Mouse (Mus musculus) urinary bladder, postnatal 25 days (tissue): Measurements from ENCODE around the gene Mtmr2.
"Not testable (repeated sequence)": the region's sequence is repeated elsewhere in the genome, so short reads cannot be mapped to it uniquely, and the experiment has no call there.

Source experiments
- DNase-seq: peaks from one replicate; pipeline ENCODE4 v3.0.0; 2022; ENCODE audit warnings: low spot score

Gene Mtmr2

GRCm38 (mm10) chr9:13748404-13748797, at the start of gene Mtmr2:
Gene Mtmr2, plus strand, starts transcription at chr9:13748410.
- DNase-seq: no peak

- no peak for DNase-seq
Measured at GRCm38 (mm10) chr9:13699061-13699780, 49.0 kb upstream of the Mtmr2 start.

- no peak for DNase-seq
Measured at GRCm38 (mm10) chr9:13699781-13700116, 48.5 kb upstream of the Mtmr2 start.

DNA sequence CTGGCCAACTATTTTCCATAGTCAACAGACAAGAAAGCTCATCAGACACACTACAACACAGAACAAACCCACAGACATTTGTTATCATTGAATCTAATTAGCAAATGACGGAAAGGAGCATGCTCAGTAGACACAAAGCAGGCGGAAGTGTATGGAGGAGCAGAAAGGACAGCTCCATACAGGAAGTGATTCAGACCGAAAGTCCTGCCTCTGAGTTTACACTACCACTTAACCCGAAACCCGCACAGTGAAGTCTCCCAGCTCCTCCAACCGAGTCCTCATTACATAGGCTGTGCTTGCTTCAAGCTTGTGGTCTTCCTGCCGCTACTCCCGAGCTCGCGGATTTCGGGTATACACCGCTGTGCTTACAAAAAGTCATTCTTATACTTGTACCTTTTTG, 46.4 kb upstream of the Mtmr2 start:
- DNase-seq: no peak

DNA sequence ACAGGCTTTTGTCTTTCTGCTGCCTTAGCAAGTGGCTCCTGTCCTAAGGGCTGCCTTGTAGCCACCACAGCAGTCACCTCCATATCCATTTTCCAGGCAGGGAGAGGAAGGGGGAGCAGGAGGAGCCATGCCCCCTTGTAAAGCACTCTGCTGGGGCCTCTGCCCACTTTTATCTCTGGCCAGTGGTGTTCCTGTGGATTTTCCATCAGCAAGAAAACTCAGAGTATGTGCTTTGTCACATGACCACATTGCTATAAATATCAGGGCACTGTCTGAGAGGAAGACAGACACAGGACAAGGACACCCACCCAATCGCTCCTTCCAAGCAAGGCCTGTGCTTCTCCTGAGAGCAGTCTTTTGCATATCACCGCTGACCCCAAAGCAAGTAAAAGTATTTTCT, 45.1 kb upstream of the Mtmr2 start:
- no peak for DNase-seq

DNA sequence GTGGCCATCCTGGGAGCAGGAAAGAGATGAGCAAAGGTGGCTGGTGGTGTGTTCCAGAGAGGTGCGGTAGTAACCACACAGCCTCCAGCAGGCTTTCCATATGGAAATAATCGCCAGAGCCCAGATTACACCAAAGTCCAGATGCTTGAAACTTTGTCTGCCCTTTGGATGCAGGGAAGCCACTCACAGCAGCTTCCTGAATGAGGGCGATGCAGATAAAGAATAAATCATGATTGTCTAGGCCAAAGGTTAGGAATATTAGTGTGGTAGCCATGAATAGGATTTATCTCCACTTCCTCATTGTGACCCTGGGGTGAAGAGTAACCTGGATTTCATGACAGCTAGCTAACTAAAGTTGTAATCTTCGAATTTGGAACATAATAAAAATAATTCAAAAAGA, 43.3 kb upstream of the Mtmr2 start:
- no peak for DNase-seq

- no peak for DNase-seq
Measured at GRCm38 (mm10) chr9:13707066-13707555, 41.1 kb upstream of the Mtmr2 start.

GRCm38 (mm10) chr9:13709436-13709835, 38.8 kb upstream of the Mtmr2 start:
- no peak for DNase-seq

GRCm38 (mm10) chr9:13715891-13716290, 32.3 kb upstream of the Mtmr2 start:
- DNase-seq: not testable (repeated sequence)

DNA sequence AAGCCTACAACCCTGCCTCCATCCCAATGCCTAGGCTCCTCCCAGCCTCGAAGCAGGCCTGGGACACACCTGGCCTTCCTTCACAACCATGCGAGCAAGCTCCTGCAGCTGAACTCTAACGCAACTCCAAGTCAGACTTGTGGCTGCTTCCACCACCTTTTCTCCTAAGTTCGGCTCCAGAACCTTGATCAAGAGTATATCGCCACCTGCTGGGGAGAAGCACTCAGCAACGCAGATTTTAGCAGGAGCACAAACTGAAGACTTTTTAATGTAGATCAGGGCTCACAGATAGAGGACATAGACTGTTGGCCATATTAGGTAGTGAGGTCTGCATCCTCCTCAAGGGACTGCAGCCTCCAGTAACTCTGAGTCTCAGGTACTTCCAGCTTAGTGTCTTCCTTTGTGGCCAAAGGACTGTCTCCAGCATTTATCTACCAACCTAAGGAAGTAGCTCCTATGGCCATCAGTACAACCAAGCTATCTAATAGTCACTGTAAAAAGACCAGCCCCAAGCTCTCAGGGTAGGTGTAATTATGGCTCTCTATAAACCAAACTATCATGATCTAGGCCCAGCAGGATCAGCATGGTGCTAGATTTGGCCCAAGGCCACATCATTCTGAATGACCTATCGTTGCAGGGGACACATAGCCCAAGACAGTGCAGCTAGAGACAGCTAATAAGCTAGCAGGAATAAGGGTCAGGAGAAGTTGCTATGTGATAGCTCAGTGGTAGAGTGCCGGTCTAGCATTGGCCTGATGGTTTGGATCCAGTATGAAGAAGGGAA, 31.7 kb upstream of the Mtmr2 start:
- DNase-seq: peak; percentile 70

GRCm38 (mm10) chr9:13748798-13749674, 826 bp downstream of the Mtmr2 start:
- peak; percentile 95 for DNase-seq

DNA sequence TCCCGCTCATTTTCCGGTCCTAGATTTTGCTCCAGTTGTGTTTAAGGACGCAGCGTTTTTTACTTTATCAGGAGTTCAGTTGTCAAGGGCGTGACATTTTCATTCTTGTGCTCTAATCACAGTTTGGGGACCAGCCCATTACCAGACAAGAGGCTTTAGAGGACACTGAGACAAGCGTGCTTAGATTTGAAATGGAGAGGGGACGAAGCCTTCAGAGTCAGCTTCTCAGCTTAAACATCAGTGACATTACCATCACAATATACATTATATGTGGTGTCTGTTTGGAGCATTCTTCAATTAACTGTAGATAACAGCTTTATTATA, 1.4 kb downstream of the Mtmr2 start:
- DNase-seq: no peak

GRCm38 (mm10) chr9:13752543-13752942, 4.3 kb downstream of the Mtmr2 start:
- DNase-seq: no peak

GRCm38 (mm10) chr9:13760430-13760829, 12.2 kb downstream of the Mtmr2 start:
- DNase-seq: no peak

DNA sequence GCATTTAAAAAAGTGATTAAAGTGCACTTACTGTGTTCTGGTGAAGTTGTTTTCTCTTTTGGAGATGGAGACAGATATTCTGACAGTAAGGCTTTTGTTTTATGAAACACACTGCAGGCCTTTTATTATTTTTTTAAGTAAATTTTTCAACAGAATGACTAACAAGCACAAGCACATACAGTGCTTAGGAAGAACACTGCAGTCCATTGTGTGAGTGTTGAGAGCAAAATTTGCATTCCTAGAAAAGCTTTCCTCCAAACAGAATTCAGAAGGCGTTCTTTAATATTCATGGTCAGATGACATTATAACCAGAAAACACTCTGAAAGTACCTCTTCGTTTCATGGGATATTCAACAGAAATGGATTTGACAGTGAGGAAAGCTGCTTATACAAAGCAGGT, 17.4 kb downstream of the Mtmr2 start:
- DNase-seq: no peak

DNA sequence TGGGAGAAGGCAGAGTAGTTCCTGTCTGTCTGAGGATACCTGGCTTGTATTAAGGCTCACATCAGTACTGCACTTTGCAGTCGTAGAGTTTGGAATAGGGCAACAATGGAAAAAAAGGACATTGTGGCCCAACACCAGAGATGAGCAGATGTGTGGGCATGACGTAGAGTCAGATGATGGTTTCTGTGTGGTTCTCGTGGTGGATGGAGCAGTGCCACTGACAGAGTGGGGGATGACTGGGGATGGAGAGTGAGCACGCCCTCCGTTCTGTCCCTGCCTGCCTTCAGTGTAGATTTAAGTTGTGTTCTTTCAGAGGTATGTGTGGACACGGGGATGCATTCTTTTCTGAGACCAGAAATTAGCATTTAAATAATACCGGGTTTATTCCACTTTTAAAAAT, 18.4 kb downstream of the Mtmr2 start:
- no peak for DNase-seq

- DNase-seq: no peak
Measured at GRCm38 (mm10) chr9:13774732-13775131, 26.5 kb downstream of the Mtmr2 start.

DNA sequence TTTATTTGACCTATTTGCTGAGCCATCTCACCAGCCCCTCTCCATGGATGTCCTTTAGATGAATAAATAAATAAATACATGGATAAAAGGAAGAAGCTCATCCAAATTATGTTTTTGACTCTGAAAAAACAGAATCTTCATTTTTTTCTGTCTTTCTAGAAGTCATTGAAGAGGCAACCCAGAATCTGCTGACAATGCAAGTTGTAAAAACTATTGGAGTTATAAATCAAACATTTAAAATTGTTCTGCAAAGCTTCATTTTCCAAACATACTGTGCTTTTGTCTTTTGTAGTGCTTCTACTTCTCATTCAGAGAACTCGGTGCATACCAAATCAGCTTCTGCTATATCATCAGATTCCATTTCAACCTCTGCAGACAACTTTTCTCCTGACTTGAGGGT, 33.8 kb downstream of the Mtmr2 start:
- no peak for DNase-seq

- DNase-seq: not testable (repeated sequence)
Measured at GRCm38 (mm10) chr9:13790864-13791263, 42.7 kb downstream of the Mtmr2 start.

- DNase-seq: no peak
Measured at GRCm38 (mm10) chr9:13794302-13794701, 46.1 kb downstream of the Mtmr2 start.

GRCm38 (mm10) chr9:13794756-13795155, 46.5 kb downstream of the Mtmr2 start:
- no peak for DNase-seq

- DNase-seq: no peak
Measured at GRCm38 (mm10) chr9:13804480-13804879, 56.3 kb downstream of the Mtmr2 start.

- DNase-seq: no peak
Measured at GRCm38 (mm10) chr9:13806854-13807253, 58.6 kb downstream of the Mtmr2 start.
